Mouse (Mus musculus): ENCODE measurements around the gene Dnah3. TPM values are rescaled to one million over a fixed set of nuclear protein-coding genes. Genes with fewer than 3 reads are reported as not detected.

Dnah3 gene
- polyA plus RNA-seq, 1 experiment from 2014 or later: 0.27 TPM

- H3K4me3 ChIP-seq: no peak overlapping the region
- WGBS: 88% methylated on average over 2 of the region's 2 CpGs
- ATAC-seq: no peak
- H3K4me2 ChIP-seq: no peak overlapping the region
- no peaks in the 10 kb centered on the region for H3K27me3 ChIP-seq
- no peak overlapping the region for H3K27ac ChIP-seq
- H3K9ac ChIP-seq: no peak overlapping the region
- no peaks in the 10 kb centered on the region for H3K4me1 ChIP-seq
- H3K36me3 ChIP-seq (ENCODE audit: poor library complexity, severe bottlenecking): no peaks in the 10 kb centered on the region
- H3K9me3 ChIP-seq (replicated peaks): no peaks in the 10 kb centered on the region
These were observed 125.8 kb downstream of the Dnah3 start for GRCm38 (mm10) chr7:119969320-119969719.

GRCm38 (mm10) chr7:119965651-119966395, 129.3 kb downstream of the Dnah3 start:
- Histone ChIP-seq H3K27me3 (no peaks in the 10 kb centered on the region), H3K27ac (no peak overlapping the region), H3K4me3 (no peak overlapping the region), H3K36me3 (ENCODE audit: poor library complexity, severe bottlenecking) (no peaks in the 10 kb centered on the region), H3K9ac (no peak overlapping the region), H3K4me2 (no peak overlapping the region), H3K4me1 (no peaks in the 10 kb centered on the region), H3K9me3 (replicated peaks) (no peaks in the 10 kb centered on the region)
- no peak for ATAC-seq
- WGBS: 87% methylated on average over 9 of the region's 9 CpGs

DNA sequence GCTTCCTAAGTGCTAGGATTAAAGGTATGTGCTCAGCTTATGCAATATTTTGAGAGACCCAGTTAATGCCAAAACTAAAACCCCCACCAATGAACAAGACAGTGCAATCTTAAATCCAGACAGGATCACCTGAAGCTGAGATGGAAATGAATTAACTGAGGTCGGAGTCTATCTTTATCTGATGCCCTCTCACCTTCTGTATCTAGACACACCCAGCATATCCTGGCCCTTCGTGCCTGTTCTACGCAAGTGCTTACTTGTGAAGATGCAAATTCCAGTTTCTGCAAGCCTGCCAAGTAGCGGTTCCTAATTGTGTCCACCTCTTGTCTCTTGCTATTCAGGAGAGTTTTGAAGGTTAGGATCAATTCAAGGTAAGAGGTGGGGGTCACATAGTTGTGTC, 129.9 kb downstream of the Dnah3 start:
- Histone ChIP-seq H3K9ac (no peak overlapping the region), H3K4me3 (no peak overlapping the region), H3K9me3 (replicated peaks) (no peaks in the 10 kb centered on the region), H3K27me3 (no peaks in the 10 kb centered on the region), H3K27ac (no peak overlapping the region), H3K4me2 (no peak overlapping the region), H3K36me3 (ENCODE audit: poor library complexity, severe bottlenecking) (no peaks in the 10 kb centered on the region), H3K4me1 (no peaks in the 10 kb centered on the region)
- WGBS: 86% methylated on average over 4 of the region's 4 CpGs
- ATAC-seq: no peak

DNA sequence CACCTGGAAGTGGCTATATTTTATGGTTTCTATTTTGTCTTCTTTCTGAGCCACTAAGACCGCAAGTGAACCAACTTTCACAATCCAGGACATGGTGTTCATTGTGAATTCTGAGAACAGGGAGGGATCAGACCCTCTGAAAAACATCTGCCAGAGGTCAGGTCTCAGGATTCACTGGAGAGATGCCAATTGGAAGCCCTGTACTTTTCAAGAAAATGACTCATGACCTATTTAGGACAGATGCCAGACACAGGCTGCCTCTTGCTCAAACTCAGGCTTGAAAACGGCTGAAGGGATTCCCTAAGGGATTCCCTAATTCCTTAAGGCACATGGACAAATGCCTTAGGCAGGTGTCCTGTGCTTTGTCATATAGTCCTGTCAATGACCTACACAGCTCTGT, 134.0 kb downstream of the Dnah3 start:
- no peak for ATAC-seq
- Histone ChIP-seq H3K4me2 (no peak overlapping the region), H3K4me1 (no peaks in the 10 kb centered on the region), H3K27me3 (no peaks in the 10 kb centered on the region), H3K27ac (no peak overlapping the region), H3K9ac (no peak overlapping the region), H3K36me3 (ENCODE audit: poor library complexity, severe bottlenecking) (no peaks in the 10 kb centered on the region), H3K9me3 (replicated peaks) (no peaks in the 10 kb centered on the region), H3K4me3 (no peak overlapping the region)
- 87% methylated on average over 2 of the region's 2 CpGs for WGBS

- no peak for ATAC-seq
- no peak overlapping the region for H3K27ac ChIP-seq
- no peaks in the 10 kb centered on the region for H3K36me3 ChIP-seq (ENCODE audit: poor library complexity, severe bottlenecking)
- 88% methylated on average over 6 of the region's 6 CpGs for WGBS
- no peaks in the 10 kb centered on the region for H3K27me3 ChIP-seq
- H3K4me2 ChIP-seq: no peak overlapping the region
- H3K9ac ChIP-seq: no peak overlapping the region
- no peak overlapping the region for H3K4me3 ChIP-seq
- no peaks in the 10 kb centered on the region for H3K9me3 ChIP-seq (replicated peaks)
- no peaks in the 10 kb centered on the region for H3K4me1 ChIP-seq
These were observed 134.5 kb downstream of the Dnah3 start for GRCm38 (mm10) chr7:119960546-119960945.

GRCm38 (mm10) chr7:119960006-119960405, 135.1 kb downstream of the Dnah3 start:
- H3K4me2 ChIP-seq: no peak overlapping the region
- no peaks in the 10 kb centered on the region for H3K36me3 ChIP-seq (ENCODE audit: poor library complexity, severe bottlenecking)
- H3K27ac ChIP-seq: no peak overlapping the region
- H3K9me3 ChIP-seq (replicated peaks): no peaks in the 10 kb centered on the region
- no peaks in the 10 kb centered on the region for H3K4me1 ChIP-seq
- WGBS: 78% methylated on average over 6 of the region's 6 CpGs
- H3K9ac ChIP-seq: no peak overlapping the region
- no peaks in the 10 kb centered on the region for H3K27me3 ChIP-seq
- no peak overlapping the region for H3K4me3 ChIP-seq
- no peak for ATAC-seq

DNA sequence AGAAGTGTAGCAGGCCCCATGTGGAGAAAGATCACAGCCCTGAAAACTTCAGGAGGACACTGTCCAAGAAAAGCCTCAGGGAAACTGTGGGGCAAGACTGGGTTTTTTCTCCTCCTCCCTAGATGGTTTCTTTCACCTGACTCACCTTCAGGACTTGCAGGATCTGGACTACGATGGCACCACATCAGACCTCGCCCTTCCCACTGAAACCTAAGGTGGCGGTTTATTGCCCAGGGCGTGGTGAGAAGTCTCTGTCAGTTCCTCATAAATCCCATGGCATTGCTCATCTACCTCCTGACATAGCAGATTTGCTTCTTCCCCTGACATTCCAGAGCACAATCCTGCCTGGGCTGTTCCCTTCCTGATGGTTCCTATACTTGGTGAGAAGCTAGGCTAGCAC, 135.6 kb downstream of the Dnah3 start:
- H3K4me1 ChIP-seq: no peaks in the 10 kb centered on the region
- no peak for ATAC-seq
- H3K4me2 ChIP-seq: no peak overlapping the region
- no peaks in the 10 kb centered on the region for H3K27me3 ChIP-seq
- WGBS: 92% methylated on average over 4 of the region's 4 CpGs
- no peaks in the 10 kb centered on the region for H3K36me3 ChIP-seq (ENCODE audit: poor library complexity, severe bottlenecking)
- H3K27ac ChIP-seq: no peak overlapping the region
- no peak overlapping the region for H3K9ac ChIP-seq
- H3K4me3 ChIP-seq: no peak overlapping the region
- H3K9me3 ChIP-seq (replicated peaks): no peaks in the 10 kb centered on the region

- no peak overlapping the region for H3K4me3 ChIP-seq
- H3K36me3 ChIP-seq (ENCODE audit: poor library complexity, severe bottlenecking): no peaks in the 10 kb centered on the region
- no peak overlapping the region for H3K27ac ChIP-seq
- WGBS: 64% methylated on average over 4 of the region's 4 CpGs
- H3K4me1 ChIP-seq: no peaks in the 10 kb centered on the region
- H3K9me3 ChIP-seq (replicated peaks): no peaks in the 10 kb centered on the region
- no peak for ATAC-seq
- no peaks in the 10 kb centered on the region for H3K27me3 ChIP-seq
- no peak overlapping the region for H3K4me2 ChIP-seq
- no peak overlapping the region for H3K9ac ChIP-seq
These were observed 136.0 kb downstream of the Dnah3 start for GRCm38 (mm10) chr7:119959091-119959490.

GRCm38 (mm10) chr7:119957421-119957820, 137.7 kb downstream of the Dnah3 start:
- ATAC-seq: no peak
- Histone ChIP-seq H3K9ac (no peak overlapping the region), H3K4me3 (no peak overlapping the region), H3K9me3 (replicated peaks) (no peaks in the 10 kb centered on the region), H3K4me2 (no peak overlapping the region), H3K27me3 (no peaks in the 10 kb centered on the region), H3K4me1 (no peaks in the 10 kb centered on the region), H3K27ac (no peak overlapping the region), H3K36me3 (ENCODE audit: poor library complexity, severe bottlenecking) (no peaks in the 10 kb centered on the region)

DNA sequence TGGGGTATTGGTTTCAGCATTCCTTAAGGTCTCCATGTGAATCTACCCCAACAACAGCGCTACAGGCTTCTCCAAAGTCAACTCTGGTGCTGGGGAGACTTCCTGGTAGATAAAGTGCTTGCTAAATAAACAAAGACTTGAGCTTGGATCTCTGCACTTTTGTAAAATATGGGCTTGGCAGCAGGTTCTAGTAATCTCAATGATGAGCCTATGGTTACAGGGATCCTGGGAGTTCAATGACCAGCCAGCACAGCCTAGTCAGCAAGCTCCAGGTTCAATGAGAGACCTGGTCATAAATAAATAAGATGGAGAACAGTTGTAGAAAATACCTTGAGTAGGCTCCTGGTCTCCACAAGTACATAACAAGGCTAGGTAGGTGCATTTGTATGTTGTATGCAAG, 141.0 kb downstream of the Dnah3 start:
- H3K27ac ChIP-seq: no peak overlapping the region
- H3K36me3 ChIP-seq (ENCODE audit: poor library complexity, severe bottlenecking): no peaks in the 10 kb centered on the region
- no peak overlapping the region for H3K4me2 ChIP-seq
- ATAC-seq: no peak
- 82% methylated on average over 1 of the region's 1 CpGs for WGBS
- H3K4me1 ChIP-seq: no peaks in the 10 kb centered on the region
- H3K9ac ChIP-seq: no peak overlapping the region
- no peaks in the 10 kb centered on the region for H3K9me3 ChIP-seq (replicated peaks)
- no peaks in the 10 kb centered on the region for H3K27me3 ChIP-seq
- no peak overlapping the region for H3K4me3 ChIP-seq

DNA sequence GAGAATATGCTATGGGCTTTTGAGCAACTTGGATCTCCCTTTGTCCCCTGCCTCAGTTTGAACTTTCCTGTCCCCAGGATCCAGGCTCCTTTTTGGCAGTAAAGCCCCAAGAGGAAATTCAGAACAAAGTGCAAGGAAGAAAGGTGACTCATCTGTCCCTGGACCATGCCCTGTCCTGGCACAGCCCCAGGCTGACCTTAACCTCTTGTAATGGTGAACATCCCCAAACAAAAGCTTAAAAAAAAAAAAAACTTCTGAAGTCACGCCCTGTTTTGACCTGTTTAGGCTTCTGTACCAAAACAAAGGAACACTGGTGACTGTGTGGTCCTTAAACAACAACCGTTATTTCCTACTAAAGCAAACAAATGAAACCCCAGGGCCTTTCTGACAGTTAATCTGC, 153.5 kb downstream of the Dnah3 start:
- WGBS: 60% methylated on average over 2 of the region's 2 CpGs
- Histone ChIP-seq H3K36me3 (ENCODE audit: poor library complexity, severe bottlenecking) (no peaks in the 10 kb centered on the region), H3K9ac (no peak overlapping the region), H3K27me3 (no peaks in the 10 kb centered on the region), H3K27ac (no peak overlapping the region), H3K9me3 (replicated peaks) (no peaks in the 10 kb centered on the region), H3K4me2 (no peak overlapping the region), H3K4me1 (no peaks in the 10 kb centered on the region), H3K4me3 (no peak overlapping the region)
- ATAC-seq: no peak

DNA sequence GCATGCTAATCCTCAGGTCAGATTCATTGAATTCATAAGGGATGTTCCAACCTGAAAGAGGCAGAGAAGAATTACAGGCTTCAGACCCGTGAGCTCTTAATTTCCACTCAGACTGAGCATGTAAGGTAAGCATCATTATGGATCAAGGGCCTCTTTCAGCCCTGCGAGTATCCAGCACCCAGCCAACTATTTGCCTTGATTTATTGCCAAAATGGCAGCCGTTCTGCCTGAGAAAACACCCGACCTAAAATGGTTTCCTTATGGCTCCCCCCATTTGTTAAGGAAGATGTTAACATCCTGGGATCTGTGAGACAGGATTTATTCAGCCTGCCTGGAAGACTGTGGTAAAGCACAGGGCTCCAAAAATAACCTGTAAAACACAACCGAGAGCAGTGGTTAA, 158.0 kb downstream of the Dnah3 start:
- ATAC-seq: no peak
- Histone ChIP-seq H3K36me3 (ENCODE audit: poor library complexity, severe bottlenecking) (no peaks in the 10 kb centered on the region), H3K27me3 (no peaks in the 10 kb centered on the region), H3K9me3 (replicated peaks) (no peaks in the 10 kb centered on the region), H3K27ac (no peak overlapping the region), H3K4me2 (no peak overlapping the region), H3K4me1 (no peaks in the 10 kb centered on the region), H3K4me3 (no peak overlapping the region), H3K9ac (no peak overlapping the region)
- 81% methylated on average over 5 of the region's 5 CpGs for WGBS

DNA sequence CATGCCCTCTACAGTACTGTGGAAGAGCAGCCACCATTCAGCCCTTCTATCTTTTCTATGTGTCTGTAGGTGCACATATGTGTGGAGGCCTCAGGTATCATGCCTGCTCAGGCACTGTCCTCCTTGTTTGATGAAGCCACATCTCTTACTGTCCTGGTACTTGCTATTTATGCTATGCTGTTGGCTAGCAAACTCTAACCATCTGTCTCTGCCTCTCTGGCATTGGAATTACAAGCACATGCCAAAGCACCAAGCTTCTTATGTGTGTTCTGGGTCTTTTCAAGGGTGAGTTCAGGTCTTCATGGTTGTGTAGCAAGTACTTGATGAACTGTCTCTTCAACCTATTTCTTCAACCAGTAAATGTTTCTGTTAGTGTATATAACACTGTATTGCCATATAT, 158.8 kb downstream of the Dnah3 start:
- Histone ChIP-seq H3K27me3 (no peaks in the 10 kb centered on the region), H3K4me1 (no peaks in the 10 kb centered on the region), H3K9me3 (replicated peaks) (no peaks in the 10 kb centered on the region), H3K27ac (no peak overlapping the region), H3K4me3 (no peak overlapping the region), H3K9ac (no peak overlapping the region), H3K36me3 (ENCODE audit: poor library complexity, severe bottlenecking) (no peaks in the 10 kb centered on the region), H3K4me2 (no peak overlapping the region)
- ATAC-seq: no peak

Measured in forebrain, embryonic 13.5 days (tissue).